Mouse (Mus musculus): ENCODE results near the gene Nabp2. TPM values are rescaled to one million over a fixed set of nuclear protein-coding genes. Genes with fewer than 3 reads are reported as not detected.

The Nabp2 gene
- polyA plus RNA-seq, 1 experiment from 2014 or later = 87.9 TPM

- Histone ChIP-seq H3K4me2 (replicated peaks) (no peak overlapping the region), H3K9ac (no peak overlapping the region), H3K36me3 (peaks cover 21% of the 10 kb centered on the region), H3K27me3 (replicated peaks) (no peaks in the 10 kb centered on the region), H3K27ac (no peak overlapping the region), H3K4me1 (replicated peaks) (no peaks in the 10 kb centered on the region), H3K4me3 (replicated peaks) (no peak overlapping the region), H3K9me3 (no peaks in the 10 kb centered on the region)
- ATAC-seq = no peak
- 89% methylated on average over 1 of the region's 1 CpGs for WGBS
These were observed 31.4 kb upstream of the Nabp2 start for GRCm38 (mm10) chr10:128442718-128443117.

GRCm38 (mm10) chr10:128441324-128442119, 30.2 kb upstream of the Nabp2 start:
- no peak for ATAC-seq
- no peaks in the 10 kb centered on the region for H3K9me3 ChIP-seq
- 88% methylated on average over 10 of the region's 10 CpGs for WGBS
- no peak overlapping the region for H3K9ac ChIP-seq
- H3K27ac ChIP-seq = no peak overlapping the region
- H3K4me2 ChIP-seq (replicated peaks) = no peak overlapping the region
- H3K4me1 ChIP-seq (replicated peaks) = no peaks in the 10 kb centered on the region
- no peak overlapping the region for H3K4me3 ChIP-seq (replicated peaks)
- peaks cover 30% of the 10 kb centered on the region for H3K36me3 ChIP-seq
- no peaks in the 10 kb centered on the region for H3K27me3 ChIP-seq (replicated peaks)

- Histone ChIP-seq H3K9me3 (no peaks in the 10 kb centered on the region), H3K27ac (no peak overlapping the region), H3K9ac (no peak overlapping the region), H3K4me3 (replicated peaks) (no peak overlapping the region), H3K36me3 (peaks cover 41% of the 10 kb centered on the region), H3K4me2 (replicated peaks) (no peak overlapping the region), H3K4me1 (replicated peaks) (no peaks in the 10 kb centered on the region), H3K27me3 (replicated peaks) (no peaks in the 10 kb centered on the region)
- ATAC-seq = no peak
- WGBS = 57% methylated on average over 10 of the region's 10 CpGs
These were observed 29.1 kb upstream of the Nabp2 start for GRCm38 (mm10) chr10:128440407-128440806.

- no peak for ATAC-seq
- Histone ChIP-seq H3K36me3 (peaks cover 45% of the 10 kb centered on the region), H3K9me3 (no peaks in the 10 kb centered on the region), H3K4me1 (replicated peaks) (no peaks in the 10 kb centered on the region), H3K9ac (no peak overlapping the region), H3K4me2 (replicated peaks) (no peak overlapping the region), H3K27ac (no peak overlapping the region), H3K27me3 (replicated peaks) (no peaks in the 10 kb centered on the region), H3K4me3 (replicated peaks) (no peak overlapping the region)
- WGBS = 67% methylated on average over 10 of the region's 10 CpGs
These were observed 27.5 kb upstream of the Nabp2 start for GRCm38 (mm10) chr10:128438675-128439279.

- no peaks in the 10 kb centered on the region for H3K9me3 ChIP-seq
- ATAC-seq = no peak
- no peak overlapping the region for H3K4me3 ChIP-seq (replicated peaks)
- H3K36me3 ChIP-seq = peaks cover 50% of the 10 kb centered on the region
- no peak overlapping the region for H3K4me2 ChIP-seq (replicated peaks)
- no peak overlapping the region for H3K9ac ChIP-seq
- H3K27ac ChIP-seq = no peak overlapping the region
- 91% methylated on average over 8 of the region's 8 CpGs for WGBS
- no peaks in the 10 kb centered on the region for H3K4me1 ChIP-seq (replicated peaks)
- no peaks in the 10 kb centered on the region for H3K27me3 ChIP-seq (replicated peaks)
These were observed 25.1 kb upstream of the Nabp2 start for GRCm38 (mm10) chr10:128436376-128436775.

GRCm38 (mm10) chr10:128435873-128436272, 24.6 kb upstream of the Nabp2 start:
- no peak overlapping the region for H3K9ac ChIP-seq
- H3K36me3 ChIP-seq = peaks cover 46% of the 10 kb centered on the region
- H3K27me3 ChIP-seq (replicated peaks) = no peaks in the 10 kb centered on the region
- no peak overlapping the region for H3K4me3 ChIP-seq (replicated peaks)
- no peak overlapping the region for H3K4me2 ChIP-seq (replicated peaks)
- ATAC-seq = no peak
- H3K4me1 ChIP-seq (replicated peaks) = no peaks in the 10 kb centered on the region
- no peak overlapping the region for H3K27ac ChIP-seq
- WGBS = 86% methylated on average over 5 of the region's 5 CpGs
- H3K9me3 ChIP-seq = no peaks in the 10 kb centered on the region

GRCm38 (mm10) chr10:128435186-128435823, 24.0 kb upstream of the Nabp2 start:
- Histone ChIP-seq H3K4me1 (replicated peaks) (no peaks in the 10 kb centered on the region), H3K36me3 (peaks cover 46% of the 10 kb centered on the region), H3K4me2 (replicated peaks) (no peak overlapping the region), H3K9ac (no peak overlapping the region), H3K27me3 (replicated peaks) (no peaks in the 10 kb centered on the region), H3K4me3 (replicated peaks) (no peak overlapping the region), H3K9me3 (no peaks in the 10 kb centered on the region), H3K27ac (no peak overlapping the region)
- ATAC-seq = no peak
- 84% methylated on average over 17 of the region's 17 CpGs for WGBS

- Histone ChIP-seq H3K4me2 (replicated peaks) (no peak overlapping the region), H3K9me3 (no peaks in the 10 kb centered on the region), H3K36me3 (peaks cover 48% of the 10 kb centered on the region), H3K4me1 (replicated peaks) (no peaks in the 10 kb centered on the region), H3K27me3 (replicated peaks) (no peaks in the 10 kb centered on the region), H3K4me3 (replicated peaks) (no peak overlapping the region), H3K9ac (no peak overlapping the region), H3K27ac (no peak overlapping the region)
- ATAC-seq = no peak
- 81% methylated on average over 10 of the region's 10 CpGs for WGBS
These were observed 23.4 kb upstream of the Nabp2 start for GRCm38 (mm10) chr10:128434681-128435080.

GRCm38 (mm10) chr10:128433417-128433816, 22.1 kb upstream of the Nabp2 start:
- no peaks in the 10 kb centered on the region for H3K27me3 ChIP-seq (replicated peaks)
- no peak overlapping the region for H3K4me3 ChIP-seq (replicated peaks)
- no peak overlapping the region for H3K4me2 ChIP-seq (replicated peaks)
- peak; percentile 74 for ATAC-seq
- H3K27ac ChIP-seq = no peak overlapping the region
- H3K9ac ChIP-seq = no peak overlapping the region
- H3K36me3 ChIP-seq = peaks cover 49% of the 10 kb centered on the region
- H3K9me3 ChIP-seq = no peaks in the 10 kb centered on the region
- no peaks in the 10 kb centered on the region for H3K4me1 ChIP-seq (replicated peaks)
- 84% methylated on average over 2 of the region's 2 CpGs for WGBS

GRCm38 (mm10) chr10:128429454-128429853, 18.2 kb upstream of the Nabp2 start:
- H3K4me2 ChIP-seq (replicated peaks) = no peak overlapping the region
- H3K4me3 ChIP-seq (replicated peaks) = no peak overlapping the region
- H3K36me3 ChIP-seq = peaks cover 21% of the 10 kb centered on the region
- H3K27me3 ChIP-seq (replicated peaks) = no peaks in the 10 kb centered on the region
- no peak overlapping the region for H3K9ac ChIP-seq
- no peaks in the 10 kb centered on the region for H3K4me1 ChIP-seq (replicated peaks)
- H3K9me3 ChIP-seq = no peaks in the 10 kb centered on the region
- no peak overlapping the region for H3K27ac ChIP-seq
- no peak for ATAC-seq
- WGBS = 79% methylated on average over 4 of the region's 4 CpGs

GRCm38 (mm10) chr10:128429052-128429451, 17.8 kb upstream of the Nabp2 start:
- H3K36me3 ChIP-seq = peaks cover 21% of the 10 kb centered on the region
- 89% methylated on average over 5 of the region's 5 CpGs for WGBS
- no peak overlapping the region for H3K4me2 ChIP-seq (replicated peaks)
- no peak overlapping the region for H3K9ac ChIP-seq
- no peak overlapping the region for H3K27ac ChIP-seq
- H3K9me3 ChIP-seq = no peaks in the 10 kb centered on the region
- no peaks in the 10 kb centered on the region for H3K4me1 ChIP-seq (replicated peaks)
- H3K4me3 ChIP-seq (replicated peaks) = no peak overlapping the region
- H3K27me3 ChIP-seq (replicated peaks) = no peaks in the 10 kb centered on the region
- no peak for ATAC-seq

GRCm38 (mm10) chr10:128425260-128425659, 14.0 kb upstream of the Nabp2 start:
- H3K9ac ChIP-seq = no peak overlapping the region
- no peak overlapping the region for H3K27ac ChIP-seq
- no peak for ATAC-seq
- no peaks in the 10 kb centered on the region for H3K27me3 ChIP-seq (replicated peaks)
- no peaks in the 10 kb centered on the region for H3K9me3 ChIP-seq
- WGBS = 73% methylated on average over 3 of the region's 3 CpGs
- H3K36me3 ChIP-seq = peaks cover 26% of the 10 kb centered on the region
- no peak overlapping the region for H3K4me3 ChIP-seq (replicated peaks)
- no peak overlapping the region for H3K4me2 ChIP-seq (replicated peaks)
- no peaks in the 10 kb centered on the region for H3K4me1 ChIP-seq (replicated peaks)
